Mouse (Mus musculus): ENCODE measurements around the gene Sars2. TPM values are rescaled to one million over a fixed set of nuclear protein-coding genes. Genes with fewer than 3 reads are reported as not detected.

The Sars2 gene
- total and polyA plus RNA-seq, 3 experiments, result 10.5 to 24.9 (median 17.1) TPM

DNA sequence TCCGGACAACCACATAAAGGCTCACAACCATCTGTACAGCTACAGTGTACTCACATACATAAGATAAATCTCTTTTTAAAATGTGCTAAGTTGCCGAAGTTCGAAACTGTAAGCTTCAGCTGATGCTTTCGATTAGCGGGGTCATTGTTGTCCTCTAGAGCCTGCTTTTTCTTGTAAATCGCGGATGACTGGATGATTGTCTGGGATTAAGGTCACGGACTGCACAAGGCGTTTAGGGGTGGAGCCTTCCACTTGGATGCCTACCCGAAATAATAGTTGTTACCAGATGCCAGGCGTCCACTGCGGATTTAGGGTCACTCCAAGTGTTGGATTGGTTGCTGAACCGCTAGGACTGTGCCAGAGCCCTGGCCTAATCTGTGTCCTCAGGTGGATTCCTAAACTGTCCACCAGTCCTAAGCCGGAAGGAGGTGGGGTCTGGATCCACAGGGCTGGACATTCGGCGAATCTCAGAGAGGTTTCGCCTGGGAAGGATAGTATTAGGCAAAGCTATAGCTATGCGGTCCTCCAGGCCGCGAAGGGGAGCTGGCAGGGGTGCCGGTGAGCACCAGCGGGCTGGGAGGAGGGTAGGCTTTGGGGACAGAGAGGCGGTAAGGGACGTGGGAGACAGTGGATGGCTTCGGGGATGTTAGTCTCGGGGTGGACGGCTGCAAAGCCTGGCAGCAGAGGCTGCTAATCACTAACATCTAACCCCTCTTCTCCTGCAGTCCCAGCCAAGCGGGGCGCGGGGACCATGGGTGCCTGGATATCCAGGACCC lies 49.1 kb upstream of the Sars2 start, which contains the start of gene Fbxo27:
Gene Fbxo27, plus strand, starts transcription at position 305 of the 776 bp plus-strand sequence.
- Histone ChIP-seq H3K9ac (ENCODE audit: insufficient read depth, low read depth) (no peak within 1 kb of the TSS), H3K36me3 (replicated peaks in 1 of 2; ENCODE audit: control insufficient read depth in 1 of 2, insufficient read depth in 1 of 2, low read length in 1 of 2) (no peaks in the 10 kb centered on the region), H3K27me3 (replicated peaks) (peaks cover 2% of the 10 kb centered on the region), H3K4me3 (replicated peaks in 1 of 3; ENCODE audit: low read depth in 2 of 3, low read length in 2 of 3, poor library complexity in 1 of 3) (no peak within 1 kb of the TSS), H3K9me3 (replicated peaks; ENCODE audit: low read length) (peaks cover 13% of the 10 kb centered on the region), H3K27ac (ENCODE audit: insufficient read depth, low read depth) (no peak within 1 kb of the TSS), H3K79me2 (replicated peaks; ENCODE audit: control insufficient read depth, extremely low read depth, insufficient read depth, poor library complexity, severe bottlenecking) (no peaks in the 10 kb centered on the region), H3K4me1 (ENCODE audit: control insufficient read depth in 1 of 2, insufficient read depth in 2 of 2) (no peaks in the 10 kb centered on the region; a peak in 1 of 4 replicates), H3K4me2 (ENCODE audit: insufficient read depth, low read depth, poor library complexity, severe bottlenecking) (no peak within 1 kb of the TSS)
- DNase-seq (ENCODE audit: extremely low read depth), result no peak
- dilution Hi-C loops (cut with MboI; ENCODE audit: extremely low pct_ligation_motif_present, extremely low pct_unique_long_range_greater_than_20kb, low sequenced_read_pairs), result no loop called here
- TF ChIP-seq HCFC1 (IDR thresholded peaks at IDR 0.05; ENCODE audit: low read depth, low read length) (no peak), TBP (conservative IDR thresholded peaks at IDR 0.05; ENCODE audit: low read depth, low read length) (no peak), POLR2AphosphoS2 (IDR thresholded peaks at IDR 0.05; ENCODE audit: low read depth, low read length) (no peak), POLR2A (IDR thresholded peaks at IDR 0.05; ENCODE audit: low read depth, low read length) (no peak), MYC (IDR thresholded peaks at IDR 0.05; ENCODE audit: low read depth, low read length) (no peak), SMC3 (IDR thresholded peaks at IDR 0.05; ENCODE audit: low read depth, low read length) (no peak), RAD21 (IDR thresholded peaks at IDR 0.05; ENCODE audit: low read depth, low read length) (no peak)
- in situ Hi-C loops (cut with MboI; ENCODE audit: low pct_ligation_motif_present, low pct_unique_long_range_greater_than_20kb, low sequenced_read_pairs), result no loop called here

GRCm38 (mm10) chr7:28693321-28693966 lies 48.3 kb upstream of the Sars2 start:
- no peak overlapping the region for H3K4me2 ChIP-seq (ENCODE audit: insufficient read depth, low read depth, poor library complexity, severe bottlenecking)
- H3K27me3 ChIP-seq (replicated peaks), result peaks cover 2% of the 10 kb centered on the region
- dilution Hi-C loops (cut with MboI; ENCODE audit: extremely low pct_ligation_motif_present, extremely low pct_unique_long_range_greater_than_20kb, low sequenced_read_pairs), result no loop called here
- no peak for DNase-seq (ENCODE audit: extremely low read depth)
- in situ Hi-C loops (cut with MboI; ENCODE audit: low pct_ligation_motif_present, low pct_unique_long_range_greater_than_20kb, low sequenced_read_pairs), result no loop called here
- TF ChIP-seq ELF1 (IDR thresholded peaks at IDR 0.05; ENCODE audit: low read depth, low read length) (no peak), CTCF (conservative IDR thresholded peaks at IDR 0.05 in 1 of 2, IDR thresholded peaks at IDR 0.05 in 1 of 2; ENCODE audit: low read depth in 2 of 2, low read length in 2 of 2) (no peak), USF2 (conservative IDR thresholded peaks at IDR 0.05; ENCODE audit: low read depth, low read length) (no peak), MAX (IDR thresholded peaks at IDR 0.05; ENCODE audit: low read length) (no peak), ETS1 (conservative IDR thresholded peaks at IDR 0.05; ENCODE audit: low read depth, low read length) (no peak), PAX5 (IDR thresholded peaks at IDR 0.05; ENCODE audit: low read length) (no peak)
- no peak overlapping the region for H3K4me3 ChIP-seq (replicated peaks in 1 of 3; ENCODE audit: low read depth in 2 of 3, low read length in 2 of 3, poor library complexity in 1 of 3)
- H3K27ac ChIP-seq (ENCODE audit: insufficient read depth, low read depth), result no peak overlapping the region
- no peak overlapping the region for H3K9ac ChIP-seq (ENCODE audit: insufficient read depth, low read depth)
- no peaks in the 10 kb centered on the region for H3K79me2 ChIP-seq (replicated peaks; ENCODE audit: control insufficient read depth, extremely low read depth, insufficient read depth, poor library complexity, severe bottlenecking)
- H3K9me3 ChIP-seq (replicated peaks; ENCODE audit: low read length), result peaks cover 13% of the 10 kb centered on the region
- H3K36me3 ChIP-seq (replicated peaks in 1 of 2; ENCODE audit: control insufficient read depth in 1 of 2, insufficient read depth in 1 of 2, low read length in 1 of 2), result no peaks in the 10 kb centered on the region
- no peaks in the 10 kb centered on the region; a peak in 1 of 4 replicates for H3K4me1 ChIP-seq (ENCODE audit: control insufficient read depth in 1 of 2, insufficient read depth in 2 of 2)

Measured in CH12.LX (cell line).